Mouse (Mus musculus) forebrain, embryonic 15.5 days (tissue): ENCODE data around the gene March1. TPM values are rescaled to one million over a fixed set of nuclear protein-coding genes. Genes with fewer than 3 reads are reported as not detected.

ENCODE experiments used
- ATAC-seq: fragments of 200-750 bp; cut with Nextera tagmentation; replicated peaks from 2 replicates; pipeline ENCODE4 v1.8.0; 2017; ENCODE audit warnings: mild to moderate bottlenecking, moderate TSS enrichment, moderate library complexity
- H3K27ac ChIP-seq: fragments of 300-500 bp; sonication (generic); replicated peaks from 2 replicates; pipeline ENCODE4 v1.5.1; 2015; ENCODE audit warnings: mild to moderate bottlenecking, inconsistent platforms
- H3K27me3 ChIP-seq: fragments of 300-500 bp; sonication (generic); 2 replicates; pipeline ENCODE4 v1.6.1; 2015; ENCODE audit warnings: inconsistent platforms
- H3K36me3 ChIP-seq: fragments of 300-500 bp; sonication (generic); 2 replicates; pipeline ENCODE4 v1.6.1; 2015; ENCODE audit warnings: mild to moderate bottlenecking, inconsistent platforms
- H3K4me1 ChIP-seq: fragments of 300-500 bp; sonication (generic); 2 replicates; pipeline ENCODE4 v1.6.1; 2015; ENCODE audit warnings: inconsistent platforms
- H3K4me2 ChIP-seq: fragments of 300-500 bp; sonication (generic); replicated peaks from 2 replicates; pipeline ENCODE4 v1.6.1; 2015; ENCODE audit warnings: mild to moderate bottlenecking, inconsistent platforms
- H3K4me3 ChIP-seq: fragments of 300-500 bp; sonication (generic); 2 replicates; pipeline ENCODE4 v1.5.1; 2015; ENCODE audit warnings: mild to moderate bottlenecking, inconsistent platforms
- H3K9ac ChIP-seq: fragments of 300-500 bp; sonication (generic); replicated peaks from 2 replicates; pipeline ENCODE4 v1.6.1; 2015; ENCODE audit warnings: mild to moderate bottlenecking, inconsistent platforms
- H3K9me3 ChIP-seq: fragments of 300-500 bp; sonication (generic); 2 replicates; pipeline ENCODE4 v1.6.1; 2016; ENCODE audit warnings: inconsistent platforms
- WGBS: fragments of 180-500 bp; shearing (Covaris S2); methylation state at CpG from one replicate; pipeline ENCODE4 v1.1.7; 2015; ENCODE audit warnings: mixed read lengths; 5-methylcytosine and 5-hydroxymethylcytosine counted together
- polyA plus RNA-seq: library from polyadenylated mRNA; unstranded; fragments of >200 nt; fragmentation: Nextera tagmentation; extraction: Ambion mirVana; gene quantifications from 2 replicates; pipeline ENCODE4 v1.2.1, GENCODE M21; 2015

Gene March1
- polyA plus RNA-seq, 1 experiment from 2014 or later: 25.4 TPM

DNA sequence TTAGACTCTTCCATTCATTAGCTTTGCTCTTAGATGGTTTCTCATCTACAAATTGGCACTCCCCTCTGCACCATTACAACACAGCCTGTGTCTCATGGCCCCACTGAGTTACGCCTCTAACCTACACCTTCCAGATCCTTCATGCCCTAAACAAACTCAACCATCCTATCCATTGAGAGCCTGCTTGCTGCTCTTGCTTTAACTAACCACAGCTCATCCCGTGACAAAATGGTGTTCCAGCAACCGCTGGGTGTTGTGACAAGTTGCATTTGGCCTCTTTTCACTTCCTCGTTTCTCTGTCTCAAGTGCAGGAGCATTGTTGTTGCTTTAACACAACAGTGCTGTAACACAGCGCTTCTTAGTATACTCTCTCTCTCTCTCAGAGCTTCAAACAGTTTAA, 826.4 kb downstream of the March1 start:
- ATAC-seq: no peak
- Histone ChIP-seq H3K36me3 (no peaks in the 10 kb centered on the region), H3K27me3 (no peaks in the 10 kb centered on the region), H3K9me3 (no peaks in the 10 kb centered on the region), H3K9ac (no peak overlapping the region), H3K27ac (no peak overlapping the region), H3K4me1 (no peaks in the 10 kb centered on the region), H3K4me2 (no peak overlapping the region), H3K4me3 (no peak overlapping the region)
- WGBS: 79% methylated on average over 5 of the region's 5 CpGs

DNA sequence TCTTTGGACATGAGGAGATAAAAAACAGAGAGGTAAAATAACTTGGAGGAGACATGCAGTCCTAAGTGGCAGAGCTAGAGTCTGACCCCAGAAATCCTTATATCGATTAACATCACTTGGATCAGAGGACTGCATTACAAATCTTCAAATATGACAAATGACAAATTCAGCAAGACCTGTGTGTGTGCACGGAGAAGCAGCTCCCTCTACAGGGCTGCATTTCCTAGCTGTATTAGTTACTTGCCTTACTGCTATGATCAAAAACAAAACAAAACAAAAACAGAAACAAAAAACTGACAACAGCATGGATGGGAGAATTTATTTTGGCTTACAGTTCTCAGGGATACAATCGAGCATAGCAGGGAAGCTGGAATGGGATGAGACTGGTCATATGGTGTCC, 827.7 kb downstream of the March1 start:
- Histone ChIP-seq H3K4me3 (no peak overlapping the region), H3K36me3 (no peaks in the 10 kb centered on the region), H3K9ac (no peak overlapping the region), H3K4me2 (no peak overlapping the region), H3K27ac (no peak overlapping the region), H3K9me3 (no peaks in the 10 kb centered on the region), H3K27me3 (no peaks in the 10 kb centered on the region), H3K4me1 (no peaks in the 10 kb centered on the region)
- no peak for ATAC-seq
- WGBS: 76% methylated on average over 3 of the region's 3 CpGs

DNA sequence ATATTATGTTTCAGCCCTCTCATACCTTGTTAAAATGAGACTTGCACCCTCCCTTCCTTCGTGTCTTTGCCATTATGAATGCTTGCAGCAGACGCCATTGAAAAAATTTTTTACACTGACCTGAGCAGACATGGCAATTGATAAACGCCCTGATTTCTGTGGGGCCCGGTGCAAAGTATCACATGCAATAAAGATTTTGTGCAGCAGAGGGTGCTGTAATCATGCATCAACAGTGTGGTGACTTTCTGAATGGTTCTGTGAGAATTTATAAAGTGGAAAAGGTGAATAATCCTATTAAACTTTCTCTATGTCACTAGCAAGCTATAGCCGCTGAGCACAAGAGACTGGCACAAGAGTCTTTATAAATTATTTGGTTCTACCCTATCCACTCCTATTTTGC, 833.0 kb downstream of the March1 start:
- no peak for ATAC-seq
- H3K9ac ChIP-seq: no peak overlapping the region
- H3K4me1 ChIP-seq: no peaks in the 10 kb centered on the region
- 25% methylated on average over 5 of the region's 5 CpGs for WGBS
- no peaks in the 10 kb centered on the region for H3K27me3 ChIP-seq
- no peak overlapping the region for H3K27ac ChIP-seq
- no peak overlapping the region for H3K4me3 ChIP-seq
- no peaks in the 10 kb centered on the region for H3K36me3 ChIP-seq
- no peak overlapping the region for H3K4me2 ChIP-seq
- no peaks in the 10 kb centered on the region for H3K9me3 ChIP-seq

DNA sequence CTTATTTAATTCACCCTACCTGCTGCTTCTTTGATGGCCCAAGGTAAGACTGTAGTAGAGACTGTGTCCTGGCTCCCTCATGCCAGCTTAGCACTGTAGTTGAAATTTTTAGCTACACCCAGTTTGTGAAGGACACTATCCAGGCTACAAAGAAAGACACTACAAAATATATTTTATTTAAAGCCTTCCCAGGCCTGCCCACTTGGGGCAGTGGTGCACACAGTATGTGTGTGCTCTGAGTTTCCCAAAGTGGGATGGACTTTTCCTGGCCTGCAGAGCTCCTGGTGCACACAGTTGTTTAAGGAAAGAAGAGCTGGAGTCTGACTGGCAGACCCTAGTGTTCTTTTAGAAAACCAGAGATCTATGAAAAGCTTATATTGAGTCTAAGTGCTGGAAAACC, 839.4 kb downstream of the March1 start:
- no peak for ATAC-seq
- no peak overlapping the region for H3K9ac ChIP-seq
- no peak overlapping the region for H3K27ac ChIP-seq
- no peaks in the 10 kb centered on the region for H3K27me3 ChIP-seq
- H3K4me3 ChIP-seq: no peak overlapping the region
- H3K9me3 ChIP-seq: no peaks in the 10 kb centered on the region
- H3K36me3 ChIP-seq: no peaks in the 10 kb centered on the region
- H3K4me2 ChIP-seq: no peak overlapping the region
- H3K4me1 ChIP-seq: no peaks in the 10 kb centered on the region

DNA sequence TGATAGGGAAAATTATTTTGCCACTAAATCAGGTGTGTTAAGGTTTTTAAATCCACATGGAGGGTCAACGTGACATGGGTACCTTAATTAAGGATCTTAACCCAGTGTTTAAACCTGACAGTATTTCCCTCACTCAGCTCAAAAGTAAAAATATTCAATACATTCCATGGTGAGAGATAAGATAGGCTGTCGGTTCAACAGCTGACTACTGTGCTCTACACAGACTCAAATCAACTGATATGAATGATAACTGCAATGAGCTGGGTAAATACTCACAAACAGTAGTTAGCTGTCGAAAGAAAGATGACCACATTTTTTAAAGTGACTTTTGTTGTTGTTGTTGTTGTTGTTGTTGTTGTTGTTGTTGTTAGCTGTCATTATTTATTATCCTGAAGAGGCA, 852.1 kb downstream of the March1 start:
- H3K4me2 ChIP-seq: no peak overlapping the region
- H3K27ac ChIP-seq: no peak overlapping the region
- no peaks in the 10 kb centered on the region for H3K27me3 ChIP-seq
- H3K4me3 ChIP-seq: no peak overlapping the region
- H3K4me1 ChIP-seq: no peaks in the 10 kb centered on the region
- no peak overlapping the region for H3K9ac ChIP-seq
- 87% methylated on average over 3 of the region's 3 CpGs for WGBS
- no peak for ATAC-seq
- H3K36me3 ChIP-seq: no peaks in the 10 kb centered on the region
- H3K9me3 ChIP-seq: no peaks in the 10 kb centered on the region

DNA sequence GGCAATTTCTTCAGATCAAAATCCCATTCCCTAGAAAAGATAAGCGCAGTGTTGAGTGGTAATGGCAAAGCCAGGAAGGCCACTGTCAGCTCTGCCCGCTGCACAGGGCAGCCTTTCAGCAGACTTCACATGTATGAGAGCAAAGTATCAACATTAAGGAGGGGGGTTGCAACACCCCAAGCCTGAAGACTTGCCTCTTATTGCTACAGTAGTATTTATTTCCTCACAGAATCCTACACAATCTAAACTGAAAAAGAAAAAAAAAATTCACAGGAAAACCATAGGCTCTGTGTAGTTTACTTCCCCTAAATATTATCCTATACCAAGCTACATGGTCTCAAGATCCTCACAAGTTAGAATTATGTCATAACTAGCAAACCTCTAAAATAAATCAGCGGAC, 859.2 kb downstream of the March1 start:
- Histone ChIP-seq H3K9me3 (no peaks in the 10 kb centered on the region), H3K4me1 (no peaks in the 10 kb centered on the region), H3K9ac (no peak overlapping the region), H3K27ac (no peak overlapping the region), H3K27me3 (no peaks in the 10 kb centered on the region), H3K36me3 (peaks cover 56% of the 10 kb centered on the region), H3K4me3 (no peak overlapping the region), H3K4me2 (no peak overlapping the region)
- 98% methylated on average over 3 of the region's 3 CpGs for WGBS
- no peak for ATAC-seq

DNA sequence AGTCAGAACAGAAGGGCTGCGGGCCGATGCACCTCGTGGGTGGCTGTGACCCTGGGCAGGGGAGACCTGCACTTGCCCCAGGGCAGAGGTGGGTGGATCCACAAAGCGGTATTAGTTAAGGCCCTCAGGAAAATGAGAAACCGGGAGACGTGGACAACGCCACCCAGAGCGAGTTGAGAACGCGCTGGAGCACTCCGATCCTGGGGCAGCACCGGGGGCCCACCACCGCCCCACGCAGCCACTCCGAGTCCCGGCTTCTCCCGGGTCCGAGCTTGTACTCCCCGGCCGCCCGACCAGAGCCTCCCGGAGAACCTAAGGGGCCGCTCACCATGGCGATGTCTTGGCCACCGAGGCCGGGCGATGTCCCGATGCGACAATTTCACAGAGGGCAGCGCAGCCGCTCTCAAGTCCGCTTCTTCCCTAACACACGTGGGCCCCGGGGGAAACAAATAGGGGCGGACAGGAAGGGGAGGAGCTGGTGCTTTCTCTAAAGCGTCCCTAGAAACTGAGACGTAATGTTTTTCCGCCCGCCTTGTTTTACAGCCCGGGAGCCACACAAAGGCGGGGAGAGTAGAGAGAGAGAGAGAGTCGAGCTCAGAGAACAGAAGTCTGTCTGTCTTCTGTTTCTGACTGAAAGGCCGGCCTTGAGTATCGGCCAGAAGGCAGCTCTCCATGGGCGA, 868.5 kb downstream of the March1 start, which contains the start of gene Tma16:
Tma16 (minus strand) TSS at position 447 of the 680 bp plus-strand sequence.
- Histone ChIP-seq H3K36me3 (peaks cover 13% of the 10 kb centered on the region), H3K27ac (peak within 1 kb of the TSS; percentile 82), H3K27me3 (no peaks in the 10 kb centered on the region), H3K9me3 (no peaks in the 10 kb centered on the region), H3K4me2 (peak within 1 kb of the TSS; percentile 67), H3K9ac (peak within 1 kb of the TSS; percentile 83), H3K4me1 (peaks cover 13% of the 10 kb centered on the region), H3K4me3 (peak within 1 kb of the TSS; percentile 89)
- WGBS: under 1% methylated on average over 45 of the region's 45 CpGs
- ATAC-seq: peak; percentile 98

DNA sequence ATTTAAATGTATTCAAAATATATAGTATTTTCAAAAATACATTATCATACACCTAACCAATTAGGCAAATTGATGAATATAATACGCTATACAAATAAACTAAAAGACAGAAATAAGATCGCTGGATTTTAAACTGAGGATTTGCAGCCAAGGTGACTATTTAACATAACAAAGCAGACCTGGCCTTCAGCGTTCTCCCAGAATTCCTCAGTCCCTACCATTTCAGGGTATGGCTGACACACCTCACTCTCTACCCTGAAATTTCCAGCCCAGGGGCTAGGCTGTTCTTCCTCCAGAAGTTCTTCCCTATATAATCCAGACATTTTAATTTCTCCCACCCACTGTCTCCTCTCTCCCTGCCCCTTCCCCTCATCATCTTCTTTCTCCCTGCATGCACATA, 870.9 kb downstream of the March1 start:
- Histone ChIP-seq H3K4me2 (no peak overlapping the region), H3K9me3 (no peaks in the 10 kb centered on the region), H3K9ac (no peak overlapping the region), H3K27me3 (no peaks in the 10 kb centered on the region), H3K36me3 (0 out of 2 replicates have a peak, but pooled peaks cover 2% of the 10 kb centered on the region), H3K4me3 (no peak overlapping the region), H3K4me1 (peaks cover 13% of the 10 kb centered on the region), H3K27ac (no peak overlapping the region)
- 48% methylated on average over 3 of the region's 3 CpGs for WGBS
- no peak for ATAC-seq

DNA sequence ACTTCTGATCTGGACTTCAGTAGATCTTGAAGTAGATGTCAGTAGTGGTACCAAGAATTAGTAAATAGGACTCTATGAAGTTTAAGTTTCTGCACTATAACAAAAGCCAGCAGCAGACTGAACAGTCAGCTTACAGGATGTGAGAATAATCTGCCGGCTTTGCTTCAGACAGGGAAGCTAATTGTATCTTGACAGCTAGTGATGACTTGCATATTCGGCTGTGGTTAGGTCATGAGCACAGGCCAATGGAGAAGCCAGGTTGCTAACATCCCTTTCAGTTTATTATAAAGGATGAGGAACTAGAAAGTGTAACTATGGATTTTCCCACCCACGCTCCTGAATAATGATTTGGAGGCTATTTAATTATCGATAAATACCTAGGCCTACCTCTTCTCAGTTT, 872.9 kb downstream of the March1 start:
- Histone ChIP-seq H3K4me3 (no peak overlapping the region), H3K9ac (no peak overlapping the region), H3K27ac (no peak overlapping the region), H3K36me3 (no peaks in the 10 kb centered on the region), H3K4me1 (peaks cover 3% of the 10 kb centered on the region), H3K9me3 (no peaks in the 10 kb centered on the region), H3K4me2 (no peak overlapping the region), H3K27me3 (no peaks in the 10 kb centered on the region)
- 88% methylated on average over 4 of the region's 4 CpGs for WGBS
- no peak for ATAC-seq

DNA sequence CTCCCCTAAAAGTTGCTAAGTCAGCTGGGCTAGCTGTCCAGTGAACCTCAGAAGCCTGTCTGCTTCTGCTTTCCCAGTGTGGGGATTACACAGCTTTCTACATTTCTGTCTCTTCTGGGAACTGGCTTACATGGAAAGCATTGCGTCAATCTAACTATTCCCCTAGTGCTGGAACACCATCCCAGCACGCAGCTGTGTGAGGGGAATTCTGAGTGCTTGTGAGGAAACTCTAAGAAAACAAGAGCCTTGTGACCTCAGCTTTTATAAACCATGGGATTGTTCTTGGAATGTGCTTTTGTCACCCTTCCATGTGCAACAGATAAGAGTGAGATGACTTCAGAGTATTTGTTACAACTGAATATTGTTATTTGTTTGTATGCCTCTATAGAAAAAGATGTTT, 876.8 kb downstream of the March1 start:
- Histone ChIP-seq H3K27ac (no peak overlapping the region), H3K27me3 (no peaks in the 10 kb centered on the region), H3K9me3 (no peaks in the 10 kb centered on the region), H3K4me1 (no peaks in the 10 kb centered on the region), H3K4me2 (no peak overlapping the region), H3K36me3 (no peaks in the 10 kb centered on the region), H3K9ac (no peak overlapping the region), H3K4me3 (no peak overlapping the region)
- no peak for ATAC-seq
- 74% methylated on average over 2 of the region's 2 CpGs for WGBS

DNA sequence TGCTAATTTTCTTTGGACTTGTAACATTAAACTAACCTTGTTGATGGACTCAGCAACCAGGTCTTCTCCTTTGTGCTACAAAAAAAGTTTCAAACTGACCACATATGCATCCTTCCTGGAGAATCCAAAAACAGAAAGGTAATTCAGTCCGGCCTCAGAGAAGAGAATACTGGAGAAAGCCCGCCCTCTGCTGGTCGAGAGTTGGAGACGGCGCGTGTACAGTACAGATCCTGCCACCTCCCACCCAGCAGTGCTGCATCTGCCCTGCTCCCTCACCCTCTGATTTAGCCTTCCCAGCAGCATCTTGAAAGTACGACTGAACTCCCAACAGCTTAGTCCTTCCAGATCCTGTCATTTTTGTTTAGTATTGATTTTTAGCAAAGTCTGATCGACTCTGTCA, 878.0 kb downstream of the March1 start:
- Histone ChIP-seq H3K27ac (no peak overlapping the region), H3K4me2 (no peak overlapping the region), H3K27me3 (no peaks in the 10 kb centered on the region), H3K9ac (no peak overlapping the region), H3K36me3 (no peaks in the 10 kb centered on the region), H3K4me1 (no peaks in the 10 kb centered on the region), H3K9me3 (no peaks in the 10 kb centered on the region), H3K4me3 (no peak overlapping the region)
- whole genome bisulfite sequencing: 4% methylated on average over 8 of the region's 8 CpGs
- peak; percentile 93 for ATAC-seq

DNA sequence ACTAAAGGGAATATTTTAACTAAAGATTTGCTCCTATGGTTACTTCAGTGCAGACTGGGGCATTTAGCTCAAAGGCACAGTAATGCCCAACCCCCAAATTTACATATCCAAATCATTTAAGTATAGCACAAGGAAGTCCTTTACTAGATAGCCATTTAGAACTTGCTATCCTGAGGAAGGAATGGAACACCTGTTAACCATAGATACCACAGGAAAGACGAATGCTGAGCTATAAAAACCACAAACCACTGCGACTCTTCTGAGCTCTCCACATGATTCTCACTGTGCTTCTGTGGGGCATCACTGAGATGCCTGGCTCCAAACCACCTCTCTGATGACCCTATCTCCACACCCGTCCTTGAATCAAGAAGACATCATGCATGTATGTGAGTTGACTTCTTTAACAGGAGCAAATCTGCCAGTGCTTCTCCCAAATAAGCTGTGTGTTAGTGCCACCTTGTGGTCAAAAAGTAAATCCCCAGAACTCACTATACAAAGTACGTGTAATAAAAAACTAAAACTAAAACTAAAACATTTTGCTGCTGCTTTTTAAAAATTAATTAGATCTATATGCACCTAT, 879.4 kb downstream of the March1 start:
- Histone ChIP-seq H3K4me1 (no peaks in the 10 kb centered on the region), H3K4me3 (no peak overlapping the region), H3K27me3 (no peaks in the 10 kb centered on the region), H3K9me3 (no peaks in the 10 kb centered on the region), H3K27ac (no peak overlapping the region), H3K36me3 (no peaks in the 10 kb centered on the region), H3K9ac (no peak overlapping the region), H3K4me2 (no peak overlapping the region)
- WGBS: 37% methylated on average over 4 of the region's 4 CpGs
- peak; percentile 53; the same call in 1 of the 2 replicates for ATAC-seq

DNA sequence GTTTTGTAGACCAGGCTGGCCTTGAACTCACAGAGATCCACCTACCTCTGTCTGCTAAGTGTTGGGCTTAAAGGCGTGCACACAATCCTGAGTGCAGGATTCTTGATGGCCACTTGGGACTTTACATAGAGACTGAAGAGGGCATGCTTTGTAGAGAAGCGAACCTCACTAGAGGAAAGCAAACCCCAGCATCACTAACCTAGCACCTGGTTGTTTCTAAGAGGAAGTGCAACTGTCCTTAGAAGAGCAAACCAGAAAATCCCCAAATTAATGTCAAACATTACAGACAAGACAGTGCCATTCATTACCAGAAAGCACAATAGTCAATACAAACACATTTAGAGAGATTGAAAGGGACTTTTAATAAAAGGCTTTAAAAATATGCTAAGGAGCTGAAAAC, 885.7 kb downstream of the March1 start:
- H3K36me3 ChIP-seq: no peaks in the 10 kb centered on the region
- ATAC-seq: no peak
- WGBS: 86% methylated on average over 2 of the region's 2 CpGs
- H3K4me3 ChIP-seq: no peak overlapping the region
- no peak overlapping the region for H3K4me2 ChIP-seq
- H3K4me1 ChIP-seq: no peaks in the 10 kb centered on the region
- no peak overlapping the region for H3K27ac ChIP-seq
- no peaks in the 10 kb centered on the region for H3K9me3 ChIP-seq
- no peak overlapping the region for H3K9ac ChIP-seq
- no peaks in the 10 kb centered on the region for H3K27me3 ChIP-seq
